Mouse (Mus musculus) neural tube, embryonic 11.5 days (tissue): ENCODE measurements around the gene Rtn4ip1. TPM values are rescaled to one million over a fixed set of nuclear protein-coding genes. Genes with fewer than 3 reads are reported as not detected.
A peak's percentile ranks its signal among the peaks of the same experiment; 100 is the strongest.

Experiments used
- ATAC-seq: fragments of 200-750 bp; cut with Nextera tagmentation; 2 replicates; pipeline ENCODE4 v1.8.0; 2017; ENCODE audit warnings: moderate number of reproducible peaks, mild to moderate bottlenecking, moderate TSS enrichment, moderate library complexity; ENCODE audit not compliant: insufficient read depth, low FRiP score, low TSS enrichment
- DNase-seq: peaks from one replicate; pipeline ENCODE4 v3.0.0-alpha.2; 2015; ENCODE audit warnings: low spot score
- H3K27ac ChIP-seq: fragments of 300-500 bp; sonication (generic); 2 replicates; pipeline ENCODE4 v1.5.1; 2014; ENCODE audit warnings: low read depth, mild to moderate bottlenecking, low read length
- H3K27me3 ChIP-seq: fragments of 300-500 bp; sonication (generic); 2 replicates; pipeline ENCODE4 v1.6.1; 2014; ENCODE audit warnings: mild to moderate bottlenecking, low read length, mixed read lengths; ENCODE audit not compliant: control insufficient read depth, insufficient read depth
- H3K36me3 ChIP-seq: fragments of 300-500 bp; sonication (generic); 2 replicates; pipeline ENCODE4 v1.6.1; 2014; ENCODE audit warnings: mild to moderate bottlenecking, low read length, moderate library complexity, mixed read lengths; ENCODE audit not compliant: control insufficient read depth, insufficient read depth
- H3K4me1 ChIP-seq: fragments of 300-500 bp; sonication (generic); 2 replicates; pipeline ENCODE4 v1.6.1; 2014; ENCODE audit warnings: low read length, mixed read lengths; ENCODE audit not compliant: control insufficient read depth, insufficient read depth
- H3K4me2 ChIP-seq: fragments of 300-500 bp; sonication (generic); 2 replicates; pipeline ENCODE4 v1.6.1; 2014; ENCODE audit warnings: low read depth, mild to moderate bottlenecking, moderate library complexity
- H3K4me3 ChIP-seq: fragments of 300-500 bp; sonication (generic); 2 replicates; pipeline ENCODE4 v1.5.1; 2014; ENCODE audit warnings: low read depth, low read length
- H3K9ac ChIP-seq: fragments of 300-500 bp; sonication (generic); 2 replicates; pipeline ENCODE4 v1.6.1; 2014; ENCODE audit warnings: mild to moderate bottlenecking, low read length
- H3K9me3 ChIP-seq: fragments of 300-500 bp; sonication (generic); 2 replicates; pipeline ENCODE4 v1.6.1; 2016; ENCODE audit warnings: low read length; ENCODE audit not compliant: control insufficient read depth
- WGBS: fragments of 180-500 bp; shearing (Covaris S2); extraction: QIAGEN DNeasy Blood & Tissue Kit; methylation state at CpG from one replicate; pipeline ENCODE4 v1.1.7; 2014; 5-methylcytosine and 5-hydroxymethylcytosine counted together
- polyA plus RNA-seq: library from polyadenylated mRNA; unstranded; fragments of >200 nt; fragmentation: Nextera tagmentation; extraction: Ambion mirVana; gene quantifications from 2 replicates; pipeline ENCODE4 v1.2.1, GENCODE M21; 2014

Rtn4ip1 gene
- polyA plus RNA-seq, 1 experiment from 2014 or later = 19.4 TPM

GRCm38 (mm10) chr10:43896065-43896464 lies 5.5 kb upstream of the Rtn4ip1 start:
- Histone ChIP-seq H3K4me2 (no peak overlapping the region), H3K27ac (no peak overlapping the region), H3K36me3 (peaks cover 3% of the 10 kb centered on the region), H3K27me3 (no peaks in the 10 kb centered on the region), H3K4me3 (no peak overlapping the region), H3K9me3 (no peaks in the 10 kb centered on the region), H3K4me1 (no peaks in the 10 kb centered on the region), H3K9ac (no peak overlapping the region)
- WGBS = 97% methylated on average over 8 of the region's 8 CpGs
- DNase-seq (no peak), ATAC-seq (no peak)

- Histone ChIP-seq H3K27ac (no peak overlapping the region), H3K9ac (no peak overlapping the region), H3K36me3 (peaks cover 3% of the 10 kb centered on the region; the same call in 1 of the 2 replicates), H3K9me3 (no peaks in the 10 kb centered on the region), H3K4me3 (no peak overlapping the region), H3K27me3 (no peaks in the 10 kb centered on the region), H3K4me1 (0 out of 2 replicates have a peak, but pooled peaks cover 4% of the 10 kb centered on the region), H3K4me2 (no peak overlapping the region)
- 94% methylated on average over 7 of the region's 7 CpGs for WGBS
- ATAC-seq = no peak
- DNase-seq = no peak
Observed at GRCm38 (mm10) chr10:43898276-43898675, 3.3 kb upstream of the Rtn4ip1 start.

- Histone ChIP-seq H3K4me3 (peak overlapping the region; percentile 63), H3K9me3 (no peaks in the 10 kb centered on the region), H3K4me1 (0 out of 2 replicates have a peak, but pooled peaks cover 4% of the 10 kb centered on the region), H3K27ac (0 out of 2 replicates have a peak overlapping the region, but pooled peaks have one; percentile 15), H3K9ac (peak overlapping the region; percentile 74), H3K36me3 (no peaks in the 10 kb centered on the region), H3K4me2 (peak overlapping the region; percentile 39), H3K27me3 (no peaks in the 10 kb centered on the region)
- peak; percentile 71 for ATAC-seq
- no peak for DNase-seq
- WGBS = 10% methylated on average over 30 of the region's 30 CpGs
Observed at GRCm38 (mm10) chr10:43900883-43901570, 580 bp upstream of the Rtn4ip1 start.

- H3K9me3 ChIP-seq = no peaks in the 10 kb centered on the region
- no peak overlapping the region for H3K4me2 ChIP-seq
- DNase-seq (no peak), ATAC-seq (no peak)
- no peak overlapping the region for H3K9ac ChIP-seq
- H3K36me3 ChIP-seq = no peaks in the 10 kb centered on the region
- 96% methylated on average over 1 of the region's 1 CpGs for WGBS
- no peak overlapping the region for H3K27ac ChIP-seq
- no peak overlapping the region for H3K4me3 ChIP-seq
- 0 out of 2 replicates have a peak, but pooled peaks cover 4% of the 10 kb centered on the region for H3K4me1 ChIP-seq
- H3K27me3 ChIP-seq = no peaks in the 10 kb centered on the region
Observed at GRCm38 (mm10) chr10:43904569-43904968, 3.0 kb downstream of the Rtn4ip1 start.

- ATAC-seq (no peak), DNase-seq (no peak)
- H3K36me3 ChIP-seq = no peaks in the 10 kb centered on the region
- no peak overlapping the region for H3K27ac ChIP-seq
- H3K4me3 ChIP-seq = no peak overlapping the region
- 89% methylated on average over 12 of the region's 12 CpGs for WGBS
- H3K4me2 ChIP-seq = no peak overlapping the region
- no peaks in the 10 kb centered on the region for H3K4me1 ChIP-seq
- no peaks in the 10 kb centered on the region for H3K27me3 ChIP-seq
- H3K9me3 ChIP-seq = no peaks in the 10 kb centered on the region
- no peak overlapping the region for H3K9ac ChIP-seq
Observed at GRCm38 (mm10) chr10:43910032-43910872, 8.6 kb downstream of the Rtn4ip1 start.

GRCm38 (mm10) chr10:43910873-43911142 lies 9.2 kb downstream of the Rtn4ip1 start:
- Histone ChIP-seq H3K4me1 (no peaks in the 10 kb centered on the region), H3K36me3 (no peaks in the 10 kb centered on the region), H3K4me2 (no peak overlapping the region), H3K27ac (no peak overlapping the region), H3K4me3 (no peak overlapping the region), H3K9ac (no peak overlapping the region), H3K9me3 (no peaks in the 10 kb centered on the region), H3K27me3 (no peaks in the 10 kb centered on the region)
- 90% methylated on average over 8 of the region's 8 CpGs for WGBS
- no peak for DNase-seq
- no peak for ATAC-seq

GRCm38 (mm10) chr10:43912236-43912635 lies 10.6 kb downstream of the Rtn4ip1 start:
- Histone ChIP-seq H3K9ac (no peak overlapping the region), H3K4me3 (no peak overlapping the region), H3K27me3 (no peaks in the 10 kb centered on the region), H3K9me3 (no peaks in the 10 kb centered on the region), H3K27ac (no peak overlapping the region), H3K4me1 (no peaks in the 10 kb centered on the region), H3K36me3 (no peaks in the 10 kb centered on the region), H3K4me2 (no peak overlapping the region)
- DNase-seq (no peak), ATAC-seq (no peak)
- 76% methylated on average over 3 of the region's 3 CpGs for WGBS

GRCm38 (mm10) chr10:43916181-43916580 lies 14.6 kb downstream of the Rtn4ip1 start:
- Histone ChIP-seq H3K4me2 (no peak overlapping the region), H3K4me1 (no peaks in the 10 kb centered on the region), H3K9me3 (no peaks in the 10 kb centered on the region), H3K4me3 (no peak overlapping the region), H3K9ac (no peak overlapping the region), H3K27me3 (no peaks in the 10 kb centered on the region), H3K27ac (no peak overlapping the region), H3K36me3 (no peaks in the 10 kb centered on the region)
- ATAC-seq = no peak
- no peak for DNase-seq
- WGBS = 85% methylated on average over 12 of the region's 12 CpGs

GRCm38 (mm10) chr10:43916737-43917136 lies 15.1 kb downstream of the Rtn4ip1 start:
- H3K9me3 ChIP-seq = no peaks in the 10 kb centered on the region
- no peaks in the 10 kb centered on the region for H3K4me1 ChIP-seq
- no peak overlapping the region for H3K4me3 ChIP-seq
- no peak overlapping the region for H3K9ac ChIP-seq
- H3K36me3 ChIP-seq = no peaks in the 10 kb centered on the region
- no peak overlapping the region for H3K4me2 ChIP-seq
- DNase-seq = no peak
- no peaks in the 10 kb centered on the region for H3K27me3 ChIP-seq
- WGBS = 84% methylated on average over 2 of the region's 2 CpGs
- H3K27ac ChIP-seq = no peak overlapping the region
- ATAC-seq = no peak
